Mouse (Mus musculus) megakaryocyte-erythroid progenitor cell, adult 5-6 weeks (primary cell): Measurements from ENCODE around the gene Ncbp3. TPM values are rescaled to one million over a fixed set of nuclear protein-coding genes. Genes with fewer than 3 reads are reported as not detected.
A peak's percentile ranks its signal among the peaks of the same experiment; 100 is the strongest.

Experiments
- ATAC-seq: replicated peaks from 2 replicates; pipeline ENCODE4 v1.8.0; 2016; ENCODE audit warnings: mild to moderate bottlenecking, inconsistent platforms; ENCODE audit not compliant: severe bottlenecking, poor library complexity, low FRiP score, low TSS enrichment
- total RNA-seq, 2 experiments: library from RNA; stranded (forward) in 1 of 2; stranded (reverse) in 1 of 2; fragments of 200-1000, 215-1000 nt in 1 of 2; fragments of >200 nt in 1 of 2; fragmentation: Nextera tagmentation in 1 of 2; gene quantifications; 2 replicates each; pipeline ENCODE4 v1.2.3; 2014 to 2017

Gene Ncbp3
- 12.5 and 12.7 TPM in 2 replicates for total RNA-seq (2014; fragmentation: Nextera tagmentation)
- total RNA-seq (2017), result 16.4 and 19.1 TPM in 2 replicates

DNA sequence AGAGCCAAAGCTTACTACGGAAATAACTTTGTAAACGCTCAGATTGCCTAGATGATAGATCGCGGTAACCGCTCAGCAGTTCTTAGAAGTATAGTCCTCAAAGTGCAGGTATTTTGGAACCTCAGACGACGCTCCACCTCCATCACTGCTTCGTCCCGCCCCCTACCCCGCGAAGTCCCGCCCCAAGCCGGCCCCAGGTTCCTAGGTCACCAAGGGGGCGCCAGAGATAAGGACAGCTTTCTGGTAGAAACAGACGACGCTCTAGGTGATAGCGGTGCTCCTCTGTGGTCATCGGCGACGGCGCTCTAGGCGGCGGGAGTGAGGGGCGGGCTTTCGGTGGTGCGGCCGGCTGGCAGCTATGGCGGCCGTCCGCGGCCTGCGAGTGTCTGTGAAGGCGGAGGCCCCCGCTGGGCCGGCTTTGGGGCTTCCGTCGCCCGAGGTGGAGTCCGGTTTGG, at the start of gene Ncbp3:
TSS of gene Ncbp3 (plus strand) at position 242 of the 455 bp plus-strand sequence.
- ATAC-seq, result peak; percentile 93

DNA sequence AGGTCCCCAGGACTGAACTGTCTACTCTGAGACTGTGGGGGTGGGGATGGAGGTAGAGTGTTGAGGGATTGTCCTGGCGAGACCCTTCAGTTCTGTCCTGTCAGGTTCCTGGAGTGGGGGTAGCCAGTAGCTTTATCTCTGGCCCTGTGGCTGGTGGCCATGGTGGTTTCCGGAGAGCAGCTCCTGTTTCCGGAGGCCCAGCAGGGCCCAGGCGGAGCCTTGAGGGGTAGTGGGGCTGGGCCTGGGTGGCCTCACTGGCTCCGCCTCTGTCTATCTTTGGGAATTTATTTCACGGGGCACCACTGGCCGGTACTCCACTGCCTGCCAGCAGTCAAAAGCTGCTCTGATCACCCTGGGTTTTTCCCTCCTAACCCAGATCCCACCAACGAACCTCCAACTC, 48.8 kb upstream of the Ncbp3 start, which contains the start of gene P2rx1:
TSS of gene P2rx1 (plus strand) at position 333 of the 400 bp plus-strand sequence.
- ATAC-seq, result peak; percentile 74

DNA sequence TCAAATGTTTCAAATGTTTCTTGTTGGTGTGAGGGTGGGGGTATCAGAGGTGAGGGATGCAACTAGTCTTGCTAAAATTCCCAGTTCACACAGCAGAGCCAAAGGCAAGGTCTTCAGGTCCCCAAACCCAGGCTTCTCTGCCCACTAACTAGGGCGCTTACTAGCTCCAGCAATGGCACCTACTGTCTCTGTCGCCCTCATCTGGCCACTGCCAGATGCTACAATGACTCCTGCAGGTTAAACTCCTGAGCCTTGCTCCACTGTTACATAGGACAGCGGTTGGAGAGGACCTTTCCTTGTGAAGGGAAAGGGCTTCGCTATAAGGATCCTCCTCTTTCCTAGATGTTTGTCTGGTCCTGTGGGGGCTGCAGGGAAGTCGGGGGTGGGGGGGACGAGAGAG, 46.6 kb upstream of the Ncbp3 start:
- ATAC-seq, result peak; percentile 63

DNA sequence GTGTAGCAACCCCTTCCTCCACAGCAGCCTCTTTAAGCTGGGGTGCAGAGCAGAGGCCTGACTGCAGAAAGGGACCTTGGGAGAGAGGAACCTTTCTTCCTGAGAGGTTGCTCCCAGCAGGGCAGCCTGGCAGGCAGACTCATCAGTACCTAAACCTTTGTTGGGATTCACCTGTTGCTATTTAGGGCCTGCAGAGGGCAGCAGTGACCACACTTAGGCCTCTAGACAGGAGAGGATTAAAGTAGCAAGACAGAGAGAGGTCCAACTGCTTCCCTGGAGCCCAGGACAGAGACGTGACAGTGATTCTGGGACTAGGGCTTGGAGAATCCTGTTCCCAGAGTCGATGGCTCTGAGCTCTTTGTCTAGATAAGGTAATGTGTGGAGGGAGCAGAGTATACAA, 41.2 kb upstream of the Ncbp3 start:
- peak; percentile 77 for ATAC-seq

DNA sequence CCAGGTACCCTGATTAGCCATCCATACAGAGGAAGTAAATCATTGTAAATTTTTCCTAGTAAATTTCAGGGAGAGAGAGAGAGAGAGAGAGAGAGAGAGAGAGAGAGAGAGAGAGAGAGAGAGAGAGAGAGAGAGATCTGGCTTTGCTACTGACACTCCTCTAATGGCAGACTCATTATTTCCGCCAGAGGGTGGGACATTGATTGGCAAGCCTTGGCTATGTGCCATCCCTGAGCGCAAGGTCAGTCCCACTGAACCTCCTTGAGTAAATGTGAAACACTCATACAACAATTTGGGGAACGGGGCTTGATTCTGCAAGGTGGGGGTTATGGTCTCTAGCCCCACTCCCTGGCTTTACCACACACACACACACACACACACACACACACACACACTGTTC, 40.5 kb upstream of the Ncbp3 start:
- no peak for ATAC-seq

DNA sequence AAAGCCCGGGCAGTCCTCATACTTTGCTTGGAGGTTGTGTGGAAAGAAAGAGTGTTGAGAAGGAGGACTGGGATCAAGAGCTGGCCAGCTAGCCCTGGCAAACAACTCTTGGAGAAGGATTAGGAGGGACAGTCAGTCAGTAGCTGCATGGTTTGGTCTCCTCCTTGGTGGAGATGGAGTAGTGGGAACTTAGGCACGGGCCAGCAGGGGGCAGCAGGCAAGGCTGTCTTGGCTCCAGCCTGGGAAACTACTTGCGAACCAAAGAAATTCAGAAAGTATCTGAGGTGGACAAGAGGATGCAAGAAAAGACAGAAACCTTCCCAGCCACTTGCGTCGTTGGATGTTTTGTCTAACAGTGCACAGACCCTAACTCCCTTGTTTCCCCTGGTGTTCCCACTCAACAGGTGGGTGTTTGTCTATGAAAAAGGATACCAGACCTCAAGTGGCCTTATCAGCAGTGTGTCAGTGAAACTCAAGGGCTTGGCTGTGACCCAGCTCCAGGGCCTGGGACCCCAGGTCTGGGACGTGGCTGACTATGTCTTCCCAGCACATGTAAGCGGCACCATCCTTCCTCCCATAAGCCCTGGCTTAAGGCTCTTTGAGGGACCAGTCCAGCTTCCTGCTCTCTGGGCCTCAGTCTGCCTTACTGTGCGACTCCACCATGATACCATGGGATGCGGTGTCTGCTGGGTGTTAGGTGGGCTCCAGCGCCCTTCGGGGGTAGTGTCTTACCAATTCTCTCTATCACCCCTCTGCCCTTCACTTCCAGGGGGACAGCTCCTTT, 39.7 kb upstream of the Ncbp3 start:
- peak; percentile 61 for ATAC-seq

DNA sequence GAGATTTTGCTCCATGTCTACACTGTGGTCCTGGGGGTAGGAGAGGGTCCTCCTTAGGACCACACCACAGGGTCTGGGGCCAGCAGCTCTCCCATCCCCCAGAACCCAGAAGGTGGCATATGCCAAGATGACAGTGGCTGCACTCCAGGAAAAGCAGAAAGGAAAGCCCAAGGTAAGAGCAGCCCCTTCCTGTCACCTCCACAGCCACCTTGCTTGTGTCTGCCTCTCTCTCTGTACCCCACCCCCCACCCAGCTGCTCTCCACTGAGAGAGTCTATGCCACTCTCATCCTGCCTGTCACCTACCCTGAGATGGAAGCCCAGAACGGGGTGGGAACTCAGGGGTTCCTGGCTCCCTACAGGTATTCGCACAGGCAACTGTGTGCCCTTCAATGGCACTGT, 38.8 kb upstream of the Ncbp3 start:
- no peak for ATAC-seq

DNA sequence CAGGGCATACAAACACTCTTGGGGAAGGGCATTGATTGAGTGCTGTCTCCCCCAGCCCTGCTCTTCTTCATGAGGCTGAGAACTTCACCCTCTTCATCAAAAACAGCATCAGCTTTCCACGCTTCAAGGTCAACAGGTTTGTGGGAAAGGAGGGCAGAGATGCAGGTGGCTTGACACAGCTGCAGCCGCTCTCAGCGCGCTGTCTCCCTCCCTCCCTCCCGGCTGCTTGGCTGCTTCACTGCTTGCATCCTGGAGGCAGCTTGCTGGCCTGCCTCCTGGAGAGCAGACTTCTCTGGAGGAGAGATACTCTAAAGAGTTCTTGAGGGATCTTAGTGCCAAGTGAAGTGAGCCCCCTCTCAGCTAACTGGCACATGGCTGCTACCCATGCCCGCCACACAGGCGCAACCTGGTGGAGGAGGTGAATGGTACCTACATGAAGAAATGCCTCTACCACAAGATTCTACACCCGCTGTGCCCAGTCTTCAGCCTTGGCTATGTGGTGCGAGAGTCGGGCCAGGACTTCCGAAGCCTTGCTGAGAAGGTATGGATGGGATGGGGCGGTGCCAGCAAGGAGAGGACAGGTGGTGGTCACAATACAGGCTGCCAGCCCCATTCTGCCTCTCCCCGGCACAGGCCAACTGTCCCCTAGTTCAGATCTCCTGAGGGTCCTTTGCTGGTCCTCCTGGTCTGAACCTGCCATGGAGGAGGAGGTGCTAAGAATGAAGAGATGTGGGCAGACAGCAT, 37.9 kb upstream of the Ncbp3 start:
- ATAC-seq, result no peak

DNA sequence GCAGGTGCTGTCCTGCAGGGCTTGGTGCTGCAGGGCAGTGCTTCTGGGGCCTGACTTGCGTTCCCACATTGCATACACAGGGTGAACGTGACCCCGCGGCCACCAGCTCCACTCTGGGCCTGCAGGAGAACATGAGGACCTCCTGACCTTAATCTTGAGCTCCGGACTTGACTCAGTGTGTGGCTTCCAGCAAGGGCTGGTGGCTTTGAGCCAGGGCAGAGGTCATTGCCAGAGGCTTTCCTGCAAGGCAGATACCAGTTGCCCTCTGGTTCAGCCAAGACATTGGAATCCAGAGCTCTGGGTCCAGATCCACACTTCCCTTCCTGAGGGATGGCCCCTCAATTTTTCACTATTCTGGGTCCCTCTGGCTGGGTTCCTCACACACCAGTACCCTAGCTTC, 33.6 kb upstream of the Ncbp3 start:
- no peak for ATAC-seq

DNA sequence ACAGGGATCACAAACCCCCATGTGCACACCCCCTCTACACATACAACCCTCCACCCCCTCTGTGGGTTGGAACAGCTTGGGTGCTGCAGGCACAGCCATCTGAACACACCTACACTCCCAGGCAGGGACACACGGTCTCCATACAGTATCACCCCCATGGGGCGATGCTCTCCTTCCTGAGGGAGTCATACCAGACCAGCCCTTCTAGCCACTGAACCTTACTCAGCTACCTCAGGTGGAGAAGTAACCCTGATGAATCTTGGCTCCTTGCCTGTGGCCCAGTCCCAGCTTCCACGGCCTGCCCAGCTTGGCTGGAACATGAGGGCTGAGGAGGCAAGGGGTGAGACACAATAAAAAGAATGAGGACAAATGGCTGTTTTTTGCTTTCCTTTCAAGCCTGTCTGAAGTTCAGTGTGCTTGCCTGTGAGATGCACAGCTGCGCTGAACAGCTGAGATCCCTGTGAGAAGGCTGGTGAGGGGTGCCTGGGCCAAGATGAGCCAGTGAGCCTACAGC, 32.7 kb upstream of the Ncbp3 start:
- ATAC-seq, result no peak

DNA sequence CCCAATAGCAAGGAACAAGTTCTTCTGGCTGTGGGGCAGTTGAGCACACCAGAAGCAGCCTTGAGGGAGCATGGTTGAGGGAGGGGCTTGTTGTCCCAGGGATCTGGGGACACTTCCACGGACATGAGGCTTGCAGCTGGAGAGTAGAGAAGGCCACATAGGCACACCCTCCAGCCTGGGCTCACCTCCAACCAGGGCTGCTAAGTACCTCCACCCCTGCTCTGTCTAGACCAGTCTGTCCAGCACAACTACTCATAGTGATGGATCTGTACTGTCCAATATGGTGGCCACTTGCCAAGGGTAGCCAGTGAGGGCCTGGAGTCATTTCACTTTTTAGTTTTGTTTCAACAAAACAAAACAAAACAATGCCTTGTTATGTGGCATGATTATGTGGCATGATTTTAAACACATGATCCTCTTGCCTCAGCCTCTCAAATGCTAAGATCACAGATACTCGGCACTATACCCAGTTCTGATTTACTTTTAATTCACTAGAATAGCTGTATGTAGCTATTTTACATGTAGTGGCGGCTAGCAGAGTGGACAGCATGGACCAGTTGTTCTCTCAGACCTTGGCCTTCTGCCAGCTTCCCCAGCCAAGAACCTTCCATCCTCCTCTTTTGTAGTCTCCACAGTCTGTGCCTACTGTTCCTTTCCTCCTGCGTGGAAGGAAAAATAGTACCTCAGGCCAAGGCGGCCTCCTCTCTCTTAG, 32.0 kb upstream of the Ncbp3 start:
- ATAC-seq, result no peak

DNA sequence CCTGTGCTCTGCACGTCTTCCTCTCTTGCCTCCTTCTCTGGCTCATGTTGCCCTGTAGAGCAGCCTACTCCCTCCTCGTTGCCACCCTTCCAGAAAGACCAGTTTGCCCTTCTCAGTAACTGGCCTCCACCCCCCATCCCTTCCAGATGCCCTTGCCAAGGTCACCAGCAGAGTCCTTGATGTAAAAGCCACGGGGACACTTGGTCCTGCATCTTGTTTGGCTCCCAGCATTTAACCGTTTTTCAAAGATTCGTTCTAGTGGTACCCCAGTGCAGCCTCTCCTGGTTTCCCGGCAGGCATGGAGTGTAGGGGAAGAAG, 31.5 kb upstream of the Ncbp3 start:
- no peak for ATAC-seq

DNA sequence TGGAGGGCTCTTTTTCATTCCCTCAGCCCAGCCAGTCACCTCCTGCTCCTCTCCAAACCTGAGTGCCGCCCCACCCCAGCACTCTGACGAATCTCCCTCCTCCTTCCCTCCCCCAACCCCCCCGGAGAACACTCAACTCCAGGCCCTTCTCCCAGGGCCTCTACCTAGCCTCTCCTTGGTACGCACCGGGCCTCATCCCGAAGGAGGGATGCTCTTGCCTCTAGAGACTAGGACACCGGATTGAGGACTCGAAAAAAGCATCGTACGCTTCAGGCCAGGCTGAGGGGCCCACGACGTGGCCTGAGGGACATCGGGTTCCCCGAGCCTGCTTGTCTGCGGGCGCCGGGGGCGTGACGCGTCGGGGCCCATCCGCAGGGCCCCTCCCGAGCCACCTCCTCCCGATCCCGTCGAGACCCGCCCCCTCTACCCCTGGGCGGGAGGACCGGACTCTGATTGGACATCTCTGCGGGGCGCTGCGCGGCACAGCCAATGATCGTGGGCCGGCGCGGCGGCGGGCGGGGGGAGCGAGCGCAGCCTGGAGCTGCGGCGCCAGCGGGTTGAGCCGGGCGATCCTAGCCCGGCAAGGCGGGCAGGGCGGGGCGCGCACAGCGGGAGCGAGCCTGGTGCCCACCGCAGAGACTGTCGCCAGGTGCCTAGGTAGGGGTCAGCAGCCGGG, 29.0 kb upstream of the Ncbp3 start, which contains the start of gene Camkk1:
TSS of gene Camkk1 (plus strand) at position 538 of the 676 bp plus-strand sequence.
- peak; percentile 97 for ATAC-seq

DNA sequence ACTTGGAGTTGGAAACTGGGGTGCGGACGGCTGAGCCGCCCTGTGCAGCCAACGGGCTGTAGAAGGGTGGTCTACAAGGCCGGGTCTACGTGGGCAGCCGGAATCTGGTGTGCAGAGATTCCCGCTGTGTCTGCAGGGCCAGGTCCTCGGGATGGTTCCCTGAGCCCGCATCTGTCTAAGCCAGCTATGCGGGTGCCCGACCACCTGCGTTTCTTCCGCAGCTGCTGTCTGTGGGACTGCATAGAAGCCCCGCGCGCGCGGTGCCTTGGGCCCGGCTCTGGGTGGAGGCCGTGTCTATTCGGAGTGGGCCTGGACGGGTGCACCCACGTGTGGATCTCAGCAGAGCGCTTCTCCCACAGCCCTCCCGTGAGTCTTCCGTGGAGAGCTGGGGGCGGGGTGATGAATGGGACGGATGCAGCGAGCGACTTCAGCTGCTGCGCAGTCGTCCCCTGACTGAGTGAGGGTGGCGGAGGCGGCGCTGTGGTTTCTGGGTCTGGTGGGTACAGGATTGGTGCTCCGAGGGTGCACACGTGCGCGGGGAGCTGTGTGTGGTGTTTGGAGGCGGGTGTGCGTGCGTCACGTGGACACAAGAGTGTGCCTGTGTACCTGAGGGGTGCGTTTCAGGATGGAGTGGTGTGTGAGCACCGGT, 28.3 kb upstream of the Ncbp3 start:
- ATAC-seq, result peak; percentile 38

DNA sequence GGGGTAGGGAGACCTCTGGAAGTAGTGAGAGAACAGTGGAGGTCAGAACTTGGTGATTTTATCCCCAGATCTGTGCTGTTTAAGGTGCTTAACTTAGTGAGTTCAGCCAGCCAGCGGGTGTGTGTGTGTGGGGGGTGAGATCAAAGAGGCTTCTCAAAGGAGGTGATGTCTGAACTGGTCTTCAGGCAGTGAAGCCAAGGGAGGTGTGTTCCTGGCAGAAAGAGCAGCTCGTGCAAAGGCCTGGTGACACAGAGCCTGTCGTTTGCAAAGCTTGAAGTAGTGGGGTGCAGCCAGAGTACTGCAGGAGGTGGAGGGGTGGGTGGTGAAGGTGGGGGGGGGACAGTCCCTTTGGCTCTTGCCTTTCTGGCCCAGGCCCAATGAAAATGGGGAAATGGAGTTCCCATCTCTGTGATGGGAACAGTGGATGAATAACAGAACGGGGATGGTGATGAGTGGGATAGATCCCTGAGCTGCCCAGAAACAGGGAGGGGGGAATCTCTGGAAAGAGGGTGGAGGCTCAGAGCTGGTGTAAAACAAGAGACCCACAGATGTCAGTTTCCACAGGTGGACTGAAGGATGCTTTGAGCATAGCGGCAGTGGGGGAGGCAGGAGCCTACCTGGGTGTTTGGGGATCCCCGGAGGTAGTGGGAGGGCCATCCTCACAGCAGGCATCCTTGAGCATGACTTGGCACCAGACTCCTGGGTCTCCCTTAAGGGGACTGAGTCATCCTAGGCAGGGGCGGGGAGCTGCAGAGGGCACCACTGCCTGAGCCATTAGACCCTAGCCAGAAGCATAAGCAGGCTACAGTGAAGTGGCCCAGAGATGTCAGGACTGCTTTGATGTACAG, 26.4 kb upstream of the Ncbp3 start:
- ATAC-seq, result no peak

DNA sequence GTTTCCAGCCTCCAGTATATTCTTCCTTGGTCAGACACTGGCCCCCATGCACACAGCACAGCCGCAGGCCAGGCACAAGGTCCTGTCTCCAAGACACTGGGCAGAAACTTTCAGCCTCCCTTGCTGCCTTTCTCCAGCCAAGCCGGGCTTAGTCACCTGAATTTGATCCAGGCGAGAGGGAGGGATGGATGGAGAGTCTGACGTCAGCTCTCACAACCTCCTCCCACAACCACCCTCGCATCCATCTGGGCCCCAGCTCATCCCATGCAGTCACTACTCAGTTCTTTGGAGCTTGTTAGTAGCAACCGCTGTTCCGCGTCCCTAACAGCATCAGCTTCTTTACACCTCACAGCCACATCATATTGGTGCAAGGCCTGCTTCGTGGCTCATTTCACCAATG, 24.5 kb upstream of the Ncbp3 start:
- no peak for ATAC-seq

DNA sequence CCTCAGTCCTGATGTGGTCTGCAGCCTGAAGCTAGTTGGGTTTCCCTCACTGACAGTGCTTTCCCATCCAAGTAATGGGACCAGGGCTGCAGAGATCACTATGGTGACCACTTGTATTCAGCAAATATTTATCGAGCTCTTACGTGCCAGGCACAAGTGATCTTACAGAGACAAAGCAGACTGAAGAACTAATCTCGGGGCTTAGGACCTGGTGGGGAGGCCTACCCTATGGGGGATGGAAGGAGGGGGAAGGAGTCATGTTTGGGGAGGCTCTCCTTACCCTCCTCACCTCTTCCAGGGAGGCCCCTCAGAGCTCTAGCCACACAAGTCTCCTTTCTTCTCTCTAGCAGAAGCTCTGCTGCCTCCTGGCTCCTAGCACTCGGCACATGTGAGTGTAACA, 23.8 kb upstream of the Ncbp3 start:
- ATAC-seq, result no peak
